Mouse (Mus musculus): ENCODE results near the gene Pusl1.

Gene Pusl1

DNA sequence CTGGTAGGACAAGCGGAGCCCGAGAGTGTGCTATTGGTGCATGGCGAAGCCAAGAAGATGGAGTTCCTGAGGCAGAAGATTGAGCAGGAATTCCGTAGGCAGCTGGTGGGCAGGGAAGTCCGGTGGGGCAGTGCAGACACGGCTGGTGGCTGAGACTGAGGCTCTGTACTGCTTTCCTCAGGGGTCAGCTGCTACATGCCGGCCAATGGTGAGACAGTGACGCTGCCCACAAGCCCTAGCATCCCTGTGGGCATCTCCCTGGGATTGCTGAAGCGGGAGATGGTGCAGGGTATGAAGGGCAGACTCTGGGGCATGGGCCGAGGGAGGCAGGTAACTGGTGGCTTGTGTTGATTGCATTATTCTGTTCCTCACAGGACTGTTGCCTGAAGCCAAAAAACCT is 3.9 kb downstream of the Pusl1 start:
- no peak for DNase-seq (ENCODE audit: inconsistent age in 2 of 2, low spot score in 1 of 2)

DNA sequence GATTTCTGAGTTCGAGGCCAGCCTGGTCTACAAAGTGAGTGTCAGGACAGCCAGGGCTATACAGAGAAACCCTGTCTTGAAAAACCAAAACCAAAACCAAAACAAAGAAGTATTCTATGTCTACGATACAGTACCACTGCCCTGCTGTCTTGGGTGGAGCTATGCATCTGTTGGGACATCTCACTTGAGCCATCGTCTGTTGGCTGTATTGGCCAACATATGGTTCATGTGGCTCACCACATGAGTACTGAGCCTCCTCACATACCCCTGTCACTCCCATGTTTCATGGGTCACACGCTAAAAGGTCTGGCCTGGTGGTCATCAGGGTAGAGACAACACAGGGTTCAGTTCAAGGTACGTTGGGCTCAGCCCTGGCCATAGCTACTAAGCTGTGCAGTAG is 5.3 kb downstream of the Pusl1 start:
- no peak for DNase-seq (ENCODE audit: inconsistent age in 2 of 2, low spot score in 1 of 2)

DNA sequence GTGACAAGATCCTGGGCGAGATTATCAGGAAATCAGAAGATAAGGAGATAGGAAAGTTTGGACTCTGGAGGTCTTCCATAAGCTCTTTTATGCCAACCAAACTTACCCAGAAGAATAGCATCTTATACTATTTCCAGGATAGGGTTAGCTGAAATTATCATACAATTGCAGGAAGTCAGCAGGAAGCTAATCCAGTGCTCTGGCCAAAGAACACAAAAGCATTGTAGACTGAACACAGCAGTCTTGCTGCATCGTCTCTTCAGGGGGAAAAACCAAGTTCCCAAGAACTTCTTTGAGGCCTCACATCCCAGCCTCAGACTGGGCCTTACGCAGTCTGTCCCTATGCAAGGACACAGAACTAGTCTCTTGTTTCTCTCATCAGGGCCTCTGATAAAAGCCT is 8.0 kb downstream of the Pusl1 start:
- DNase-seq (ENCODE audit: inconsistent age in 2 of 2, low spot score in 1 of 2), result no peak

DNA sequence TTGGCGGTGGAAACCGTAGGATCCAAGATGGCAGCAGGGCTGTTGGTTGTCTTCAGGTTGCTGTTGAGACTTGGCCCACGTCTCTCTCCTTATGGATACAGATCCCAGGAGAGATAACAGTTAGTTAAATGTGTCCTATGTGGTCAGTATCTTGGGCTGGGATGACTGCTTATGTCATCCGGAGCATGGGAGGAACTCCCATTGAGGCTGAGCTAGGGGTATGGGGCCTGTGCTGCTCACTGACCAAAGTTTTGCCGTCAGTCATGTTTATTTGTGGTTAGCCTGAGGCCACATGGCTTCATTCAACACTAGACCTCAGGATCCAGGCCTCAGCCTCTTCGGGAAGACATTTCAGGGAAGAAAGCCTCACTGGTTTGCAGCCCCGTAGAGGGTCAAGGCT is 20.2 kb downstream of the Pusl1 start:
- DNase-seq (ENCODE audit: inconsistent age in 2 of 2, low spot score in 1 of 2), result no peak

DNA sequence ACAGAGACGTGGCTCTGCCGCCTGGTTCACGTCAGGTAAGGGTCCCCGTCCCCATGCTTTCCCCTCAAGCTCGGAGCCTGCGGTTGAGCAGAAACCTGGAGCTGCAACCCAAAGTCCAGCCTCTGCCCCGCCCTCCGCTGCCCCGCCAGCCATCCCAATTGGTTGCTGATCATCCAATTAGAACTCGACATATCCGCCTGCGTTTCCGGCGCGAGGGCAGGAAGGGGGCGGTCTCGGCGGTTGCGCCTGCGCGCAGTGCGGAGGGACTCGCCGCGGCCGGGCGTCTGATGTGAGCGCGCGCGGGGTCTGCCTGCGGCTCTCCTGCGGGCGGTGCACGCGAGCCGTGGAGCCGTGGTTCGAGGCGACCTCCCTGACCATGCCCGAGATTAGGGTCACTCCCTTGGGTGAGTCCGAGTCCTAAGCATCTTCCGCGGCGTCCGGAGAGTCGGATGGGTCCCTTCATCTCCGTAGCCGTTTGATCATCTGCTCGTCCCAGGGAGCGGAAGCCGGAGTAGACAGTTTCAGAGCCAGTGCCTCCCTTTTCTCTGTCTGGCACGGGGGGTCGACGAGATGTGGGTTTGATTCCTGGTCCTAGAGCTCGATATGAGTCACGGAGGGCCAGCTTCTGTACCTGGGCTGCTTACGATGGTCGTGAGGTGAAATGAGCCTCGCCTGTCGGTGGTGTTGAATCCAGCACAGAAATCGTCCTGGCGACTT is 22.1 kb downstream of the Pusl1 start, which contains the start of the genes Cptp and Ints11:
Gene Cptp, minus strand, starts transcription at position 124 of the 717 bp plus-strand sequence.
Gene Ints11, plus strand, starts transcription at position 230 of the 717 bp plus-strand sequence.
- DNase-seq (ENCODE audit: inconsistent age in 2 of 2, low spot score in 1 of 2), result peak; percentile 98 to 99

DNA sequence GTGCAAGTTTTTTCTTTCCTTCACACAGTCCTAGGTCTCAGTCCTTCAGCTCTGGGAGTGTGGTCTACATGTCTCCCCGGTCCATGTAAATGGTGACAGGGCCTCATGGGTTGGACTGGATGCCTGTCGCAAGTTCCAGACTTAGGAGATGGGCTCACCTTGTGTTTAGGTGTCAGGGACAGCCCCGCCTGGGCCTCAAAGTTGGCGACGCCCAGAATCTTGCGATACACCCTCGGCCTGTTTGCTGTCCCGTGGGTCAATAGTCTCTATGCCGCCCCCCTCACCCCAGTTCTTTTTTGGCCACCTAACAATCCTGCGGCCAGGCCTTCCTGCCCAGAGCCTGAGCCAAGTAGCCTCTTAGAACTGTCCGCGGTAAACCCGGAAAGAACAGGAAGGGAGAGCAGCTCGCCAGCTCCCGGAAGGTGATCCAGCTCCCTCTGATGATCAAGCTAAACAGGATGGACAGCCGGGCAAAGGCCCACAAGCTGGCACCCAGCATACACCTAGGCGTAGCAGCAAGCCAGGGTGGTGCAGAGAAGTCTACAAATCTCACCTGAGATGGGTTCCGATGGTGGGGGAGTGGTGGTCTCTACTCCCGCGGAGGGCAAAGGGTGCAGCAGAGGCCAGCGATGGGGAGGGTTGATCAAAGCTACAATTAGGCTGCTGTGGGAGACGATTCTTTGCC is 22.8 kb downstream of the Pusl1 start:
- DNase-seq (ENCODE audit: inconsistent age in 2 of 2, low spot score in 1 of 2), result peak in 1 of 2 experiments; percentile 37

DNA sequence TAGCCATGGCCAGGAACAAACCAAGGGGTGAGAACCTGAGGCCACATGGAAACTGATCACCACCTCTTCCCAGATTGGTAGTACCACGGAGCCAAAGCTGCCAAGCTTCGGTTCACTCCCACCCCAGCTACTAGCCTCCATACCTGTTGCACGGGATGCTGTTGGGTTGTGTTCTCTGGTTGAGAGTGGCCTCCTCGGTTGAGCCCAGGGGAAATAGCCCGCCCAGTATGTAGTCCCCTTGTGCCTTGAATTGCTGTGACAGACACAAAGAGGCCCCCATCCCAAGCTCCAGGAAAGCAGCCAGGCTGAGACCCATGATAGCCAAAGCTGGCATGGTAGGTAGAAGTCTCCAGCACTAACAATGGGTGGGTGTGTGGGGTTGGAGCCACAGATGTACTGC is 28.6 kb downstream of the Pusl1 start, which contains the start of gene Tas1r3:
Gene Tas1r3, minus strand, starts transcription at position 362 of the 400 bp plus-strand sequence.
- DNase-seq (ENCODE audit: inconsistent age in 2 of 2, low spot score in 1 of 2), result no peak

DNA sequence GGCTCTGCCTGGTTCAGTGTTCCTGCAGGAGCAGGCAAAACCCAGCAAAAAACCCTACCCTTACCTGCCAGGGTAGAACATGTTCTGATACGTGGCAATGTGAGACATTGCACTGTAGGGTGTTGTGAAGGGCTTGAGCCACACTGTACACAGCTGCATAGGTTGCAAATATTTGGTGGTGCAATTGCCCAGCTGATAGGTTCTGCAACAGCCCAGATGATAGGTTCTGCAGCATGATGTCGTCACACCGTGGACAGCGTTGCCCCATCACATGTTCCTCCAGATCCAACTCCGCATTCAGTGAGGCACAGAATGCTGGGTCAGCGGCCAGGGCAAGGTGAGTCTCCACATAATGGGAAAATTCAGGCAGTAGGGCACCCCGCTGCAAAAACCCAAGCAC is 29.8 kb downstream of the Pusl1 start:
- peak in 1 of 2 experiments; percentile 36 for DNase-seq (ENCODE audit: inconsistent age in 2 of 2, low spot score in 1 of 2)

DNA sequence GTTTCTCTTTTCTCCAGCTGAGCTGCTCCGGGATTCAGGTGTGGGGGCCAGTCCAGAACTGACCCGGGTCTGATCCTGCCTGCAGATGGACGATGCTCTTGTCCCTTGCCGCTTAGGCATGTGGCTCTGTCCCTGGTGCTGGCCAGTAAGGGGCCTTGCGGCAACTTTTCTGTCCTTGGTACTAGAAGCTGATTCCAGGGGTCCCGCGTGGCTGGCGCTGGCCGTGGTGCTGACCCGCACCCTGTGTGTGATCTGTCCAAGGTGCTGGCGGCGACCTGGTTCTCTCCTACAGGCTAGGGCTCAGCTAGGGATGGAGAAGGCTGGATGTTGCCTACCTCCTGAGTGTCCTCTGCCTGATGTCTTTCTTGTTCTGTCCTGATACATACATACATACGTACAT is 32.3 kb downstream of the Pusl1 start:
- DNase-seq (ENCODE audit: inconsistent age in 2 of 2, low spot score in 1 of 2), result peak; percentile 50 to 69

DNA sequence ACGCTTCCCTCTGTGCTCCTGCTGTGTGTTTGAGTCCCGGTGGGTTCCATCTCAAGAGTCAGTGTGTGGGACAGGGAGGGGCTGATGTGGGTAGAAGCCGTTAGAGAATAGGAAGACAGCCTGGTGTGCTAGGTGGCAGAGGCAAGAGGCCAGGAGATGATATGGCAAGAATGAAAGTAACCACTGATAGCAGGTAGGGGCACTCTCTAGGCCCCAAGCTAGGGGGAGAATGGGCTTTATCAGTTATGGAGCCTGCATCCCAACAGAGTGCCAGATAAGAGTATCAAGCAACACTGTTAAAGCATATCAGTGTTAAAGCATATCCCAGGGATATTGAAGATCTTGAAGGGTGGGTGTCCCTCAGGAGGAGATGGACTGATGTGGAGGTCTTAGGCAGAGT is 34.7 kb downstream of the Pusl1 start:
- no peak for DNase-seq (ENCODE audit: inconsistent age in 2 of 2, low spot score in 1 of 2)

DNA sequence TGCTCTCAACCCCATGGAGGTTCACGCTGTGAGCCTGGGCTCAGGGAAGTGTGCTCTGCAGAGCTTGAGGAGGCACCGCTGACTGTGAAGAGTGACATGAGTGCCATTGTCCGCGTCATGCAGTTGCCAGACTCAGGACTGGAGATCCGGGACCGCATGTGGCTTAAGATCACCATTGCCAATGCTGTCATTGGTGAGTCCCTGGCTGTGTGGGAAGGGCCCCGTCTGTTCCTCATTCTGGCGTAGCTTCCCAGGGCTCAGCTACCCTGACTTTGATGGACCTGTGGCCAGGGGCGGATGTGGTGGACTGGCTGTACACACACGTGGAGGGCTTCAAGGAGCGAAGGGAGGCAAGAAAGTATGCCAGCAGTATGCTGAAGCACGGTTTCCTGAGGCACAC is 35.5 kb downstream of the Pusl1 start:
- no peak for DNase-seq (ENCODE audit: inconsistent age in 2 of 2, low spot score in 1 of 2)

DNA sequence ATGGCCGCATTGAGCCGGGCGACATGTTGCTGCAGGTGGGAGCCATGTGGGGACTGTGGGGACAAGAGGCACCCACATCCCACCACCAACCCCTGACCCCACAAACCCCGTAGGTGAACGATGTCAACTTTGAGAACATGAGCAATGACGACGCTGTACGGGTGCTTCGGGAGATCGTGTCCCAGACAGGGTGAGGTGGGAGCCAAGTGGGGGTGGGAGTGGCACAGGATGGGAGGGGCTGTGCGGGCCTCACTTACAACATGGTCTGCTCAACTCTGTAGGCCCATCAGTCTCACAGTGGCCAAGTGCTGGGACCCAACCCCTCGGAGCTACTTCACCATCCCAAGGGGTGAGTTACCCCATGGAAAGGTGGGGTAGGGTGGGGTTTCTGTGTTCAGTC is 36.6 kb downstream of the Pusl1 start:
- DNase-seq (ENCODE audit: inconsistent age in 2 of 2, low spot score in 1 of 2), result no peak

DNA sequence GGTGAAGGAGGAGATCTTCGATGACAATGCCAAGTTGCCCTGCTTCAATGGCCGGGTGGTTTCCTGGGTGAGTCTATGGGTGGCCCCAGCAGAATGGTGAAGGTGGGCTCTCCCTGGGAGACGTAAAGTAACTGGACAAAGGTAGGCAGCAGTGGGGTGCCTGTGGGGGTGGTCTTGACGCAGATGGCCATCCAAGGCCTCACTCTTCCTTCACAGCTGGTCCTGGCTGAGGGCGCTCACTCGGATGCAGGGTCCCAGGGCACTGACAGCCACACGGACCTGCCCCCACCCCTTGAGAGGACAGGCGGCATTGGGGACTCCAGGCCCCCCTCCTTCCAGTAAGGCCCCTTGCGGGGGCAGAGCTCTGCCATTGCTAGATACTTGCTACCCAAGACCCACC is 38.2 kb downstream of the Pusl1 start:
- no peak for DNase-seq (ENCODE audit: inconsistent age in 2 of 2, low spot score in 1 of 2)

DNA sequence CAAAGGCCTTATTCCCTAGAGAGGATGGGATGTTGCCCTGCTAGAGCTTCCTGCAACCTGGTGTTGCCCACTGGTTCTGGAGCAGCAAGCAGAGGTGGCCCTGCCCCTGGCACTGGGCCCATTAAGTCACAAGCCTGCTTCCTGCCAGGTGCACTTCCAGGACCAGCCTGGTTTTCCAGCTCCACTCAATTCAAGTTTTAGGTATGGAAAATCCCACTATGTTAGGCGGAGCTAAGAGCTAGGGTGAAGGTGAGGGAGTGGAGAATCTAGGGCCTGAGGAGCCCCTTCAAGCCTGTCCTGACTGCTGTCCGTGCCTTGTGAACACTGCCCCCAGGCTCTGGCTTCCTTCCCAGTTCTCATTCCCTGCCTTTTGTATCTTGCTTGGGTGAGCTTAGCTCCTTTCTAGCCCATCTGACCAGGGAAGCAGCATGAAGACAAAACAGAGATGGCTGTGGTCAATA is 39.6 kb downstream of the Pusl1 start:
- peak in 1 of 2 experiments; percentile 67 for DNase-seq (ENCODE audit: inconsistent age in 2 of 2, low spot score in 1 of 2)

DNA sequence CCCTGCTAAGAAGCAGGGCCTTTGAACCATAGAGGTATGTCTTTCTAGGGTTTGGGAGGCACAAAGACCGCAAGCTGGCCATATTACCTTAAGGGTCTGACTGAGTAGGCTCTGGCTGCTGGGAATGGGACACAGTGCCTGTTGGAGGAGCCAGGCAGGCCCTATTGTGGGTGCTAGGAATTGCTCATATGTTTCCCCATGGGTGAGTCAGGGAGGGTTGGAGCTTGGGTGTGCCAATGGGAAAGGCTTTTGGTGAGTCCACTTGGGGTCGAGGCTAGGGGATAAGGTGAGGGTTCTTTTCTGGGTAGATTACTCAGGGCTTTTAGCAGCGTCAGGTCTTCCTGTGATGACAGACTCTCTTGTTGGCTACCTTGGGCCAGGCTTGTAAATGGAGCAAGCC is 40.2 kb downstream of the Pusl1 start:
- DNase-seq (ENCODE audit: inconsistent age in 2 of 2, low spot score in 1 of 2), result peak in 1 of 2 experiments; percentile 86

DNA sequence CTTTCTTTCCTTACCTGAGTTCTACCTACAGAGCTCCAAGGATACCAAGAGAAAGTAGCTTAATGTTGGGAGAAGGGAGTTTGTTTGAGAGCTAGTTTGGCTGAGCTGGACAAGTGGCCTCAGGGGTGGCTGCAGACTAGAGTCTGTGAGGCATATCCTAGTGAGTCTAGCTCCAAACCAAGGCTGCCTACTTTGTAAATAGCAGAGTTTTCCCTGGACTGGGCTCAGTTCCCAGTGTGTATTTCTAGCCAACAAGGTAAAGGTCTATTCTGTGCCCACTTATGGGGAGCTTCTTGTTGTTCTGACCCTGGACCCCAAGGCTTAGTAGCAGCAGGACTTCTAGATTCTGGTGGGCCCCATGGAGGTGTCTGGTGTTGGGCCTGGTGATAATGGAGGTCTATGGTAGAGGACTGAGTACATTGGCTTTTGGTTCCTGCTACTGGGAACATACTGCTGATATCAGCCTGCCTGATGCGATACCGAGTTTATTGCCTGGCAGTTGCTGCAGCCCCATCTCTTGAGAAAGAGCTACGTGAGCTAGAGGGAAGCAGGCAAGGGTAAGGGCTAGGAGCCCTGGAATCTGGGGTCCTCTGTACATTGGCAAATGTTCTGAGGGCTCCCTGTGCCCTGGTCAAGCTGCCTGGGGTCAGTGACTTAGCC is 41.7 kb downstream of the Pusl1 start:
- DNase-seq (ENCODE audit: inconsistent age in 2 of 2, low spot score in 1 of 2), result no peak

DNA sequence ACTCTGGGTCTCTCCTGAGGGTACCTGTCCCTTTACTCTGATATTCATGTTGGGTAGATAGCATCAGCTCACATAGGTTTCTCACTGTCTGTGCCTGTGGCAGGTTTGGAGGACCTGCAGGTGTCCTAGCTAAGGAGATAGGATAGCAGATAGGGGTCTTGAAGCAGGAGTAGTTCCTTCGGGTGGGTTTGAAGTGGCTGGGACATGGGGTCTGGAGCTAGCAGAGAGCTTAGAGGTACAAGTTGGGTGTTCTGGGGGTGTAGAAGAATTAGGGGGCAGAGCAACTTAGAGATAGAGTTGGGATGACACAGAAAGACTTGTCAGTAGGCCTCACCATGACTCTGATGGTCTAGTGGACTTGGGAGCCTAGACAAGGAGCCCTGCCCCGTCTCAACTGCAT is 42.2 kb downstream of the Pusl1 start:
- DNase-seq (ENCODE audit: inconsistent age in 2 of 2, low spot score in 1 of 2), result no peak

DNA sequence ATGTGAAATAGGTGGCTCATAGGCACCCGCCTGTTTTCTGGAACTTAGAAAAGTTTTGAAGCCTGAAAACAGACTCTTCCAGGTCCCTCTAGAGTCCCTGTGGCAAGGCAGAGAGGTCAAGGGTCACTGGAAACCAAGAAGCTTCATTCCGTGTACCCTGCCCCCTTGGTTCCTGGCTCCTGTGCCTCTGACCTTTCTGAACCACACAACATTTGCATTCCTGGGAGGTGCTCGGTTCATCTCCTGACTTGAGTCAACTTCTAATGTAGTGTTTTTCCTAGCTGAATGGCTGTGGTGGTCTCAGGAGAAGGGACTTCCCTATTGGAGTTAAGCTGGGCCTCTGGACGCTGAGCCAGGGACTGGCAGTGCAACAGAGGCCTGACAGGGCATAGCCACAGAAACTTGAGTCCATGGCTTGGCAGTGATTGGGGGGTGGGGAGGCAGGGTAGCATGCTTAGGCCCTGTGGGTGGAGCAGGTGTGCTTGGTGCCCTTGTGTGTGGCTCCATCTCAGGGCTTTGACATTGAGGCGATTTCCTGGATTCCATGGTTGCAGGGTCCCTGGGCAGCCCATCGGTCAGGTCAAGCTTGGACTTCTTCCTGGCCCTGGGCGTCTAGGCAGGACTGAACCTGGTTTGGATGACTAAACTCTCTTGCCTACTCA is 43.0 kb downstream of the Pusl1 start:
- DNase-seq (ENCODE audit: inconsistent age in 2 of 2, low spot score in 1 of 2), result peak in 1 of 2 experiments; percentile 59

DNA sequence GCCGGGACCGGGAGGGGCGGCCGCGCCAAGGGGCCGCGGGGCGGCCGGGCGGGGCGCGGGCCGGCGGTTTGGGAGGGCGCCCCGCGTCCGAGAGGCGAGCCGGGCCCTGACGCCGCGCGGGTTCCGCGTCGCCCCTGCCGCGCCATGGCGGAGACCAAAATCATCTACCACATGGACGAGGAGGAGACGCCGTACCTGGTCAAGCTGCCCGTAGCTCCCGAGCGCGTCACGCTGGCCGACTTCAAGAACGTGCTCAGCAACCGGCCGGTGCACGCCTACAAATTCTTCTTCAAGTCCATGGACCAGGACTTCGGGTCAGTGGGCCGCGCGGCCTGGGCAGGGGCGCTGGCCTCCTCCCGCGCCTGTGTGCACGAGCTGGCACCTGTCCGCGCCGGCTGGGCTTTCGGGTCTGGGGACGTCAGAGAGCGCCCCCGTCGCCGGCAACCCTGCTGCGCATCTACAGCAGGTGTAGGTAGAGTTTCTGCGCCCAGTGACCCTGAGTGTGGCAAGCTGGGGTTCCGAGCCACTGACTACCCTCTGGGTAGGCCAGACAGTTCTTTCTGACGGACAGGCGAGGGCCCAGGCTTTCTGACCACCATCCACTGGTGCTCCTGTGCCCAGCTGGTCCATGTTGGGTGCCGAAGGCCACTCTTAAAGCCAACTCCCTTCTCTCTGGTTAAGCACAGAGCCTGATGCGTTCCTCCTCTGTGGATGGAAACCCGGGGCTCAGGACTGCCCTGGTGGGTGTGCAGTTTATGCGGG is 43.8 kb downstream of the Pusl1 start:
- DNase-seq (ENCODE audit: inconsistent age in 2 of 2, low spot score in 1 of 2), result peak in 1 of 2 experiments; percentile 63

DNA sequence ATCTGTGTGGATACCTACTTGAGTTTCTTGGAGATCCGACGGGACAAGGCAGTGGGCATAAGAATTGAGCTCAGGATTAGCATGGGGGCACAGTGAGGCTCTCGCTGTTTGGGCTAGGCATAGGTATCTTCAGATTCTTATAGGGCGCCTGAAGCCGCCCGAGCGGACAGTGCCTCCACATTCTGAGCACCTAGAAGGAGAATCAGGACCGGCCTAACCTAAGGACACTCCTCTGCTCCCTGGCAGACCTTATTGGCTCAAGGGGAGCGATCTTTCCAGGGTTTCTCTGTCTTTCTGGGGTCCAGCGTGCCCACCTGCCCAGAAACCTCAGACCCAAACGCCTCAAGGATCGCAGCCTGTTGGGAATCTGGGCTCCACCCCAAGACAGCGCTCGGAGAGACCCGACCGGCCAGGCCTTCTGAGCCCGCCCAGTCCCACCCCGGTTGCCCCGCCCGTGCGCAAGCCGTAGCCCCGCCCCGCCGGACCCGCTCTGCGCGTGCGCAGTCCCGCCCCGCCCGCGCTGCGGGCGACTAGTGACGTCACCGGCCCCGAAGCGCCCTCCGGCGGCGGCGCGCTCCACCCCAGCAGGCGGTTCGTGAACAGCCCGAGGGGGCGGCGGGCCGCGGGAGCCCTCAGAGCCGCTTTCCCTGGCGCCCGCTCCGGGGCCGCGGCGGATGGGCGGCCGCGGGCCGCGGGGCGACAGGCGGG is 44.6 kb downstream of the Pusl1 start, which contains the start of gene Dvl1:
Gene Dvl1, plus strand, starts transcription at position 532 of the 708 bp plus-strand sequence.
- peak; percentile 95 to 98 for DNase-seq (ENCODE audit: inconsistent age in 2 of 2, low spot score in 1 of 2)
